Mouse (Mus musculus): ENCODE measurements around the gene Olfr441.
"Not testable (repeated sequence)": the region's sequence is repeated elsewhere in the genome, so short reads cannot be mapped to it uniquely, and the experiment has no call there.

The Olfr441 gene

GRCm38 (mm10) chr6:43106069-43106468, at the start of gene Olfr441:
Gene Olfr441 (plus strand): TSS chr6:43106369.
- not testable (repeated sequence) for DNase-seq (ENCODE audit: low spot score)

- DNase-seq (ENCODE audit: low spot score) = peak; percentile 59
Observed at GRCm38 (mm10) chr6:43078750-43079149, 27.4 kb upstream of the Olfr441 start.

GRCm38 (mm10) chr6:43081405-43081804, 24.8 kb upstream of the Olfr441 start:
- DNase-seq (ENCODE audit: low spot score) = not testable (repeated sequence)

- DNase-seq (ENCODE audit: low spot score) = not testable (repeated sequence)
Observed at GRCm38 (mm10) chr6:43146267-43146666, 40.1 kb downstream of the Olfr441 start, which contains the start of gene Olfr237-ps1. Gene Olfr237-ps1 (plus strand): TSS chr6:43146567.

GRCm38 (mm10) chr6:43159502-43159901, 53.3 kb downstream of the Olfr441 start:
- no peak for DNase-seq (ENCODE audit: low spot score)

- DNase-seq (ENCODE audit: low spot score) = no peak
Observed at GRCm38 (mm10) chr6:43162982-43163381, 56.8 kb downstream of the Olfr441 start, which contains the start of gene Olfr437. Gene Olfr437 (plus strand): TSS chr6:43163282.

- no peak for DNase-seq (ENCODE audit: low spot score)
Observed at GRCm38 (mm10) chr6:43167246-43167645, 61.1 kb downstream of the Olfr441 start.
